Mouse (Mus musculus): Measurements from ENCODE around the gene Kctd5. TPM values are rescaled to one million over a fixed set of nuclear protein-coding genes. Genes with fewer than 3 reads are reported as not detected.

The Kctd5 gene
- polyA plus RNA-seq, 1 experiment from 2014 or later, result 62.9 TPM

DNA sequence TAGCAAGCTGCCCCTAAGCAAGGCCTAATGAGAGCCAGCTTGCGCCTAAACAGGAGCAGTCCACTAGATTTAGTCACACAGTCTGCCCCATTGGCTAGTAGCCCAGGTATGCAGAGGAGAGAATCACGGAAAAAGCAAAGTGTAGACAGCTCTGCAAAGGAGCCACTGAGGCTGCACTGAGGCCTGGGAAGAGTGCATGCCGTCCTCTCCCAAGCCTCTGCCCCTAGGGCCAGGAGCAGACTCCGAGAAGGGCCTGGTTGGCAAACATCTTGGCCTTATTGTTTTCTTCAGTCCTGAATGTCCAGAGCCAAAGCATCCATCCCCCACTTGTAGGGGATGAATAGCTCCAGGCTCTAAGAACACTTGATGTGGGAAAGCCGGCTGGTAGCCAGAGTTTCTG, 5.0 kb downstream of the Kctd5 start:
- peaks cover 14% of the 10 kb centered on the region; the same call in 1 of the 2 replicates for H3K36me3 ChIP-seq
- no peaks in the 10 kb centered on the region for H3K27me3 ChIP-seq
- no peak overlapping the region for H3K27ac ChIP-seq
- no peak overlapping the region for H3K4me2 ChIP-seq
- no peak overlapping the region for H3K9ac ChIP-seq
- no peak overlapping the region for H3K4me3 ChIP-seq
- WGBS, result 82% methylated on average over 5 of the region's 5 CpGs
- H3K4me1 ChIP-seq, result peaks cover 12% of the 10 kb centered on the region
- ATAC-seq (ENCODE audit: insufficient number of reproducible peaks, low FRiP score, low TSS enrichment, low read depth), result no peak
- H3K9me3 ChIP-seq, result no peaks in the 10 kb centered on the region

DNA sequence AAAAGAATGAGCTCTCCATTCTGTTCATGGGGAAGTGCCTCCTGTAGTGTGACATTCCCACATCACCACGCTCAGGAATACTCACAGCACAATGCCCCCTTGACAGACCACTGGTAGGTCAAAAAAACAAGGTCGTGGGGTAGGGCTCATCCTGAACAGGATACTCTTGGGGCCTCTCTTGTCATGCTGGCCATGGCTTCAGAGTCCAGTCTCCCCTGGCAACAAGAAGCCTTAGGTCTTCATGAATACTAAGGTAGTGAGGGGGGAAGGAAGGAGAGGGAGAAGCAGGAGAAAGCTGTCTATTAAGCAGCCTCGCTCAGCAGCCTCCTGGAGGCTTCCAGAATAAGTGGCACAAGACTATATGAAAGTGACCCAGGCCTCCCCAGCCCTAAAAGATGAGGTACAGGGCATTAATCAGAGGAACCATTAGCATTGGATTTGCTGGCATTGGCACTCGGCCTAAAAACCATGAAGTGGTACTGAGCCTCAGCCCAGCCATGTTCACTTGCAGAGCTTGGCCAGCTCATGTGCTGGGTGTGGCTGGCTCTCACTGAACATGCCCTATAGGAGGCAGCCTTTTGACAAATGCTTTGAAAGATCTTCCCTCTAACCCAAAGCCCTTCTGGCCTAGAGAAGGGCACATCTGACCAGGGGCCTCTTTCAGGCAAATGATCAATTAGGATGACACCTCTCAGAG, 10.7 kb downstream of the Kctd5 start:
- WGBS, result 90% methylated on average over 4 of the region's 4 CpGs
- Histone ChIP-seq H3K4me2 (no peak overlapping the region), H3K9ac (no peak overlapping the region), H3K9me3 (no peaks in the 10 kb centered on the region), H3K4me3 (no peak overlapping the region), H3K27me3 (no peaks in the 10 kb centered on the region), H3K27ac (no peak overlapping the region), H3K36me3 (peaks cover 42% of the 10 kb centered on the region), H3K4me1 (no peaks in the 10 kb centered on the region)
- no peak for ATAC-seq (ENCODE audit: insufficient number of reproducible peaks, low FRiP score, low TSS enrichment, low read depth)

DNA sequence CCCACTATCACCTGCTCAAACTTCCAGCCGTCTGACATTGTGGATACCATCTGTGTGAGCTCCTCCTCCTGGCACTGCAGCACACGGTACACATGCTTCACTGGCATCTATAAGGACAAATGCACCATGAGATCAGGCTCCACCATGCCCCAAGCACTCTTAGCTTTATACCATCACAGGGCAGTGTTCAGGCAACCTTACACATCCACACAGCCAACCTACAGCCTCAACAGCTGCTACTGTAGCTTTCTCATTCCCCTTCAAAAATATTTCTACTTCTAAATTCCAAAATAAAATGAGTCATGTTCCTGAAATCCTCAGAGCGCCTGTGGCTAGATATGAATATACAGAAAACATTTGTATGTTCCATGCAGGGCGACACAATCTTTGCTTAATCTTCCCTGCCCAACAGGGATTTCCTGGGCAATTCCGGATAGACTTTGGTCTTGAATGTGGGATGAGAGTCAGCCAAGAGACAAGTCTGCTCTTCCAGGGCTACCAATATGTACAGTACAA, 15.5 kb downstream of the Kctd5 start:
- 86% methylated on average over 5 of the region's 5 CpGs for WGBS
- Histone ChIP-seq H3K4me1 (no peaks in the 10 kb centered on the region), H3K27me3 (no peaks in the 10 kb centered on the region), H3K4me2 (no peak overlapping the region), H3K27ac (no peak overlapping the region), H3K9ac (no peak overlapping the region), H3K9me3 (no peaks in the 10 kb centered on the region), H3K36me3 (peaks cover 81% of the 10 kb centered on the region), H3K4me3 (no peak overlapping the region)
- no peak for ATAC-seq (ENCODE audit: insufficient number of reproducible peaks, low FRiP score, low TSS enrichment, low read depth)

DNA sequence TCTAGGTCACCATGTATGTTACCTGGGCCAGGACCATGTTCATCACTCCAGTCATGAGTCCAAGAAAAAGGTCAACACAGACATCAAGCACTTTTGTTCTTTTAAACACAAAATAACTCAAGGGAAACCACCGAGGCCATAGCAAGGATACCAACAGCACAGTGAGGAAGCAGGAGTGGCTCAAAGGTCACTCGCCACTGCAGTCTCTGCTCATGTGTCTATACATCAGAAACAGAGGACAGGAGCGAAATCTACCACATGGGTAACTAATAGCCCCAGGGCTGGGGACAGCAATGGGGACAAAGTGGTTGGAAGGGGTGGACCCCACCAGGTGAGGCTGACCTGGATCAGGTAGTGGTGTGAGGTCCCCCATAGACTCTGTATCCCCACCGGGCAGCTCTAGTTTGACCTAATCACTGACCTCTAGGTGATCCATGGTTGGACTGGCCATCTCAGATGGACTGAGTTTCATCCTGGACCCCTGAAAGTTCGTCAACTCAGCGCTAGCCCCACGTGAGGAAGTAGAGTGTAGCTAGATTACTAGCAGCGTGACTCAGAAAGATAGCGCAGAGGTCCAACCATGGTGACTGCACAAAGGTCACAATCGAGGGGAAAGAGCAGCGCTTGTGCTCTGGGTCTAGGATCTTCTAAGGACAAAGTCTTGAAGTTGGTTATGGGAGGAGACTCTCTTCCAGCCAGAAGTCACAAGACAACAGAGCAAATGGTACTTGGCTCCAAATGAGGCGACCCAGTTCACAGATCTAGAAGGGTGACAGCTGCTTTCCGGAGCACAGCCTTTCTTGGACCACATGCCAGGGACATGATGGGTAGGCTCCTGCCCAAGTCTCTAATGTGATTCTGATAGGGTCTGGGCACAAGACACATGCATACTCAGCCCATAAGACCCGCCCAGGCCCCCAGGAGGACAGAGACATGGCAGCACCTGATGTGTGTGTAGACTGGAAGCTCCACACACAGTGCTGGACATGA, 16.4 kb downstream of the Kctd5 start:
- no peak for ATAC-seq (ENCODE audit: insufficient number of reproducible peaks, low FRiP score, low TSS enrichment, low read depth)
- H3K27me3 ChIP-seq, result no peaks in the 10 kb centered on the region
- no peak overlapping the region for H3K9ac ChIP-seq
- no peak overlapping the region for H3K4me3 ChIP-seq
- 91% methylated on average over 14 of the region's 14 CpGs for WGBS
- no peaks in the 10 kb centered on the region for H3K4me1 ChIP-seq
- no peak overlapping the region for H3K4me2 ChIP-seq
- H3K27ac ChIP-seq, result no peak overlapping the region
- no peaks in the 10 kb centered on the region for H3K9me3 ChIP-seq
- peaks cover 90% of the 10 kb centered on the region for H3K36me3 ChIP-seq

DNA sequence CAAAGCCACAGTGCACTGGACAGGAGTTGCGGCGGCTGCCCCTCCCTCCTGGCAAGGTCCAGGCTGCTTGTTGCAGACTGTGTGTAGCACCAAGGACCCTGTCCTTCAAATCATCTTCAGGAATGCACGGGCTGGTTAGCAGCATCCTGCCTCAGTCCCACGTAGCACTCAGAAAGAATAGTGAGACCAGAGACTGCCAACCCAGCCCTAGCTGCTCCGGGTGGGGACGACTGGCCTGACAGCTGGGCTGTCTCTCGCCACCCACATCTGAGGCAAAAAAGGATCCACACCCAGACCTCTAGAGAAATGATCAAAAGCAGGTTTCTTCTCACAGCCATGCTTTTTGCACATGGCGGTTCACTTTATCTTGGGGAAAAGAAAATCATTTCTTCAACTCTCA, 24.3 kb downstream of the Kctd5 start:
- WGBS, result 87% methylated on average over 8 of the region's 8 CpGs
- H3K27ac ChIP-seq, result no peak overlapping the region
- ATAC-seq (ENCODE audit: insufficient number of reproducible peaks, low FRiP score, low TSS enrichment, low read depth), result no peak
- no peak overlapping the region for H3K9ac ChIP-seq
- H3K4me3 ChIP-seq, result no peak overlapping the region
- H3K36me3 ChIP-seq, result peaks cover 72% of the 10 kb centered on the region
- H3K27me3 ChIP-seq, result no peaks in the 10 kb centered on the region
- H3K4me1 ChIP-seq, result no peaks in the 10 kb centered on the region
- no peaks in the 10 kb centered on the region for H3K9me3 ChIP-seq
- H3K4me2 ChIP-seq, result no peak overlapping the region

DNA sequence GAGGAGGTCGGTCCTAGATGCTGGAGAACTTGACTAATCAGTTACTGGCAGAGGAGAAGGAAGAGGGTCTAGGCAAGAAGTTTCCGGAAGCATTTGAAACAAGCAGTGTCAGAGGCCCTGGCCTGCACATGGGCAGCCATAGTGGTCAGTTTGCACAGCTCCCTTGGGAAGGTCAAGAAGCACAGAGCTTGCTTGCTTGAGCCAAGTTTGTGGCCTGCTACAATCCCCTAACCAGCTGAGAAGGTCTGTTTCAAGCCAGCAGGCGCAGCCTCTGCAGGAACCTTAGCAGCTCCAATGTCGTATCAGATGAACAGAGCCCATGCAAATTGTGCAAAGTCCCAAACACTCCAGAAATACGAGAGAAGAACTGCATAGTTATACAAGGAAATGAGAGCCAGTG, 25.2 kb downstream of the Kctd5 start:
- H3K9me3 ChIP-seq, result no peaks in the 10 kb centered on the region
- no peak overlapping the region for H3K27ac ChIP-seq
- H3K4me1 ChIP-seq, result no peaks in the 10 kb centered on the region
- no peak overlapping the region for H3K9ac ChIP-seq
- H3K4me2 ChIP-seq, result no peak overlapping the region
- H3K36me3 ChIP-seq, result peaks cover 63% of the 10 kb centered on the region
- 85% methylated on average over 5 of the region's 5 CpGs for WGBS
- no peaks in the 10 kb centered on the region for H3K27me3 ChIP-seq
- no peak for ATAC-seq (ENCODE audit: insufficient number of reproducible peaks, low FRiP score, low TSS enrichment, low read depth)
- H3K4me3 ChIP-seq, result no peak overlapping the region

DNA sequence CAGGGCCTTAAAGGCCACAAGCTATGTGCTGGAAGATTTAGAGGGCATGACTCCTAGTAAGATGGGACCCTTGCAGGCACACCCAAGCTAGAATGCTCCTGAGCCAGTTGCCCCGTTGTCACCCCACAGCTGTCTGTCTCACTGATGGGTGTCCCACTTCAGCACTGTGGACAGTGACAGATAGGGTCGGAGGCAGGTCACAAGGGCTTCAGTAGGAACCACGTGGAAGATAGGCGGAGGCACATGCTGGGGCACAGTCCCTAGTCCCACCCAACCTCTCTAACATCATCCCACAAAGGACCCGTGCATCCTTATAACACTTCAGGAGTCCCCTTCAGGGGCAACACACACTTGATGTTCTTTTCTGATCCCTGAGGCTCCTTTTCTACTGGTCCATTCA, 27.3 kb downstream of the Kctd5 start:
- no peaks in the 10 kb centered on the region for H3K9me3 ChIP-seq
- H3K9ac ChIP-seq, result no peak overlapping the region
- peaks cover 44% of the 10 kb centered on the region for H3K36me3 ChIP-seq
- no peak overlapping the region for H3K27ac ChIP-seq
- H3K4me1 ChIP-seq, result no peaks in the 10 kb centered on the region
- ATAC-seq (ENCODE audit: insufficient number of reproducible peaks, low FRiP score, low TSS enrichment, low read depth), result no peak
- no peak overlapping the region for H3K4me2 ChIP-seq
- H3K4me3 ChIP-seq, result no peak overlapping the region
- H3K27me3 ChIP-seq, result no peaks in the 10 kb centered on the region
- 36% methylated on average over 5 of the region's 5 CpGs for WGBS

DNA sequence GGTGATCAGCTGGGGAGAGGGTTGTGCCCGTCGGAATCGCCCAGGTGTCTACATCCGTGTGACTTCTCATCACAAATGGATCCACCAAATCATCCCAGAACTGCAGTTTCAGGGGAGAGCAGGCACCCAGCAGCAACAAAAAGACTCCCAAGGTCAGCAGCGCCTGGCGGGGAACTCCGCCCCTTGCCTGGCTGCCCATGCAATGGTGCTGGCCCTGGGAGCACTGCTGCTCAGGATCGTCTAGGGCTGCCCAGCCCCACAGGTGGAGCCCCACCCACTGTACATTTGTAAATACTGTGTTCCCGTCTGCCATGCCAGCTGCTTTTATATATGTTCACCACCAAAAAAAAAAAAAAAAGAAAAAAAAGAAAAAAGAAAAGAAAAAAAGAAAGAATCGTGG, 27.7 kb downstream of the Kctd5 start:
- Histone ChIP-seq H3K4me1 (no peaks in the 10 kb centered on the region), H3K4me3 (no peak overlapping the region), H3K4me2 (no peak overlapping the region), H3K9me3 (no peaks in the 10 kb centered on the region), H3K27me3 (no peaks in the 10 kb centered on the region), H3K27ac (no peak overlapping the region), H3K9ac (no peak overlapping the region), H3K36me3 (peaks cover 40% of the 10 kb centered on the region)
- 74% methylated on average over 10 of the region's 10 CpGs for WGBS
- ATAC-seq (ENCODE audit: insufficient number of reproducible peaks, low FRiP score, low TSS enrichment, low read depth), result no peak

DNA sequence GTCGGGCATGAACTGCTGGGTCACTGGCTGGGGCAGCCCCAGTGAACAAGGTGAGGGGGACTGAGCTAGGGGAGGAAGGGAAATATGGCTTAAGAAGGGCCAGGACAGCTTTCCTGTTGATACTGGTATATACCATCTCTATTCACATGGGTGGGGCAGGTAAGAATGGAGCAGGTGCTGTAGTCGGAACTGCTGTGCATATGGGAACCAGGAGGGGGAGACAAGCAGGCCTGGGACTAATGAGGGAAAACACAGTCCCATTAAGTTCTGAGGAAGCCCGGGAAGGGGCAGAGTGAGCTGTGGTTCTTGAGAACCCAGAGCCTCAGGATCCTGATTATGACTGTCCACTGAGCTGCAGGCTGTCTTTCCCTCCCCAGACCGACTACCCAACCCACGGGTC, 28.8 kb downstream of the Kctd5 start:
- no peak overlapping the region for H3K27ac ChIP-seq
- H3K9ac ChIP-seq, result no peak overlapping the region
- WGBS, result 58% methylated on average over 5 of the region's 5 CpGs
- no peak overlapping the region for H3K4me2 ChIP-seq
- no peaks in the 10 kb centered on the region for H3K9me3 ChIP-seq
- no peak for ATAC-seq (ENCODE audit: insufficient number of reproducible peaks, low FRiP score, low TSS enrichment, low read depth)
- H3K27me3 ChIP-seq, result no peaks in the 10 kb centered on the region
- H3K36me3 ChIP-seq, result peaks cover 33% of the 10 kb centered on the region
- no peak overlapping the region for H3K4me3 ChIP-seq
- no peaks in the 10 kb centered on the region for H3K4me1 ChIP-seq

DNA sequence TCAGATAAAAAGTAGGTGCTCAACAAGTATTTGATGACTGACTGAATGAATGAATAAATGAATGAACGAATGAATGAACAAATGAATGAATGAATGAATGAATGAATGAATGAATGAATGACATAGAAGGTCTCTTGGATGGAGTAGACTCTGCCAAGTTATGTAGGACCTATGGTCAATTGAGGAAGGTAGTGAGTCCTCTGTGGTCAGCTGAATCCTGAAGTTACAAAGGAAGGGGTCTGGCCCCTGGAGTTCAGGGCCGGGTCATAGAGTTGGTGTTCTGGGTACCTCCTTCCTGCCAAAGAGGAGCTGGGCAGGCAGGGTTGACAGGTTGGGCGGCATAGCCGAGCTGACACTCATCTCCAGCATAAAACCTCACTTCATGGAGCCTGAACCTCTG, 35.4 kb downstream of the Kctd5 start, which contains the start of gene Prss27:
Gene Prss27 (plus strand): TSS at position 301 of the 400 bp plus-strand sequence.
- no peak within 1 kb of the TSS for H3K27ac ChIP-seq
- H3K4me3 ChIP-seq, result no peak within 1 kb of the TSS
- H3K4me1 ChIP-seq, result no peaks in the 10 kb centered on the region
- 67% methylated on average over 4 of the region's 4 CpGs for WGBS
- no peak for ATAC-seq (ENCODE audit: insufficient number of reproducible peaks, low FRiP score, low TSS enrichment, low read depth)
- H3K27me3 ChIP-seq, result no peaks in the 10 kb centered on the region
- H3K9ac ChIP-seq, result no peak within 1 kb of the TSS
- no peaks in the 10 kb centered on the region for H3K36me3 ChIP-seq
- H3K4me2 ChIP-seq, result no peak within 1 kb of the TSS
- H3K9me3 ChIP-seq, result no peaks in the 10 kb centered on the region

DNA sequence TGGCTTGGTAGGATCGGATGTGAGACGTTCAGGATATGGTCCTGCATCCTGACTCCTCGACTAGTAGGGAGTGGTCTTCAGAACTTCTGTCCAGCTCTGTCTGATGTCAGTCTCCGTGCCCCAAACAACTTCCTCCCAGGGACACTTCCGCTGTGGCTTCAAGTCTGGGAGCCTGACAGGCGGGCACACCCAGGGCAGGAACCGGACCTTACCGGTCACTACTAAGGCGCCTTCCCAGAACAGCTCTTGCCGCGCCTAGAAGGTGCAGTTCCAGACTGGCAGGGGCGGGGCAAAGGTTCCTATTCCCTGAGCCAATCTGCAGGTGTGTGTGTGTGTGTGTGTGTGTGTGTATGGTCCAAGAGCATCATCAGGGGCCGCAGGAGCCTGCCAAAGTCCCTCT, 35.9 kb downstream of the Kctd5 start:
- no peak overlapping the region for H3K4me3 ChIP-seq
- no peak overlapping the region for H3K27ac ChIP-seq
- no peak overlapping the region for H3K9ac ChIP-seq
- ATAC-seq (ENCODE audit: insufficient number of reproducible peaks, low FRiP score, low TSS enrichment, low read depth), result no peak
- no peaks in the 10 kb centered on the region for H3K27me3 ChIP-seq
- H3K36me3 ChIP-seq, result no peaks in the 10 kb centered on the region
- 72% methylated on average over 13 of the region's 13 CpGs for WGBS
- no peaks in the 10 kb centered on the region for H3K9me3 ChIP-seq
- no peaks in the 10 kb centered on the region for H3K4me1 ChIP-seq
- no peak overlapping the region for H3K4me2 ChIP-seq

DNA sequence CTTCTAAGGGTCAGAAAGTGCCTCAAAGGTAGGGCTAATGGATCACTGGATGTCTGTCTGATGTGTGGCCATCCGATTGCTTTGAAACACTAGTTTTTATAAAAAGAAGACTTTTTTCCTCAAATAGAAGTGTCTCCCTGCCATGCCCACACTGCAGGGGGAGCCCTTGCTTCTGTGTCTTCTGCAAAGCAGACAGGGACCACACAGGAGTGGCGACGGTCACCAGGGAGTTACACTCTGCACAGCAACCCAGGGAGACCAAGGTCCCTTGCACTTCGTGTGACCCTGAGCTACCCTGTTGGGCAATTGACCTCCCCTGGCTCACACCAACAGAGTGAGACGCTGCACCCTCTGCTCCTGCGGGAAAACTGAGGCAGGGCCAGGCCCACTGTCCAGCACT, 36.3 kb downstream of the Kctd5 start:
- Histone ChIP-seq H3K4me1 (no peaks in the 10 kb centered on the region), H3K4me2 (no peak overlapping the region), H3K27me3 (no peaks in the 10 kb centered on the region), H3K27ac (no peak overlapping the region), H3K9me3 (no peaks in the 10 kb centered on the region), H3K36me3 (no peaks in the 10 kb centered on the region), H3K9ac (no peak overlapping the region), H3K4me3 (no peak overlapping the region)
- no peak for ATAC-seq (ENCODE audit: insufficient number of reproducible peaks, low FRiP score, low TSS enrichment, low read depth)
- 66% methylated on average over 6 of the region's 6 CpGs for WGBS

Measured in limb, embryonic 15.5 days (tissue).